Mouse (Mus musculus) heart, postnatal 0 days (tissue): Measurements from ENCODE around the gene Rcan1.

Experiments
- CTCF ChIP-seq: IDR thresholded peaks from 2 replicates; pipeline ENCODE4 v1.5.1; 2016; ENCODE audit warnings: antibody characterized with exemption, control low read depth, low read depth
- EP300 ChIP-seq: IDR thresholded peaks from 2 replicates; pipeline ENCODE4 v1.6.1; 2016; ENCODE audit warnings: antibody characterized with exemption, low read depth

DNA sequence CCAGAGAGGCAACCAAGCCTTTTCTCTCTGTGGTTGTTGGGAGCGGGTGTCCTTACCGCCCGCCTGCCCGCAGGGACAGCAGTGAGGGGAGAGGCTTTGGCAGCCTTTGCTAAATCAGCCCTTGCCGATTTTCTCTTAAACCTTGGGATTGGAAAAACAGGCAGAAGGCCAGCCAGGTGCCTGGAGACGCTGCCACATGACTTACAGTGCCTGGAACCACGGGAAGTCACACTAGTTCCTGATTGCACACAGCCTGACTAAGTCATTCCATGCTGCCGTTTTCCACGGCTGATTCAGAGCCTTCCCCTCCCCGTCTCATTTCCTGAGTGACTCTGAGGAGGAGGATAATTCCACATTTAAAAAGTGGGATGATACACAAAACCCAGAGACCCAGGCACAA lies 47.3 kb downstream of the Rcan1 start:
- TF ChIP-seq CTCF, result no peak
- no peak for TF ChIP-seq EP300
